Mouse (Mus musculus): ENCODE measurements around the gene Taf8. TPM values are rescaled to one million over a fixed set of nuclear protein-coding genes. Genes with fewer than 3 reads are reported as not detected.

Gene Taf8
- total RNA-seq, 2 experiments from 2014 or later: 36.5 to 67.9 TPM

- no peak for ATAC-seq (replicated peaks; ENCODE audit: low FRiP score, poor library complexity, severe bottlenecking)
Measured at GRCm38 (mm10) chr17:47440359-47440890, 61.7 kb downstream of the Taf8 start.

- ATAC-seq (replicated peaks; ENCODE audit: low FRiP score, poor library complexity, severe bottlenecking): no peak
Measured at GRCm38 (mm10) chr17:47439396-47440028, 62.6 kb downstream of the Taf8 start.

GRCm38 (mm10) chr17:47438611-47439010 lies 63.5 kb downstream of the Taf8 start:
- no peak for ATAC-seq (replicated peaks; ENCODE audit: low FRiP score, poor library complexity, severe bottlenecking)

GRCm38 (mm10) chr17:47436907-47437547 lies 65.1 kb downstream of the Taf8 start, which contains the start of gene 1700001C19Rik:
1700001C19Rik (minus strand) TSS chr17:47437376.
- ATAC-seq (replicated peaks; ENCODE audit: low FRiP score, poor library complexity, severe bottlenecking): no peak

GRCm38 (mm10) chr17:47436156-47436906 lies 65.8 kb downstream of the Taf8 start, which contains the start of gene AI661453:
AI661453 (plus strand) TSS chr17:47436615.
- no peak for ATAC-seq (replicated peaks; ENCODE audit: low FRiP score, poor library complexity, severe bottlenecking)

Other genes starting within 250 kb of the Taf8 start
- 0.96 and 10.0 TPM in 2 replicates for gene Mrps10, start 133.4 kb downstream of the Taf8 start, total RNA-seq (2015; ENCODE audit: low replicate concordance)
- 2.2 and 10.7 TPM in 2 replicates for gene Mrps10, start 133.4 kb downstream of the Taf8 start, total RNA-seq (2017; ENCODE audit: low replicate concordance)
- not detected in 2 replicates for gene Guca1b, start 116.9 kb downstream of the Taf8 start, total RNA-seq (2015; ENCODE audit: low replicate concordance)
- gene Guca1b, start 116.9 kb downstream of the Taf8 start, total RNA-seq (2017; ENCODE audit: low replicate concordance): 0.77 and 1.1 TPM in 2 replicates
- gene Guca1a, start 101.7 kb downstream of the Taf8 start, total RNA-seq (2015; ENCODE audit: low replicate concordance): not detected in 2 replicates
- gene Guca1a, start 101.7 kb downstream of the Taf8 start, total RNA-seq (2017; ENCODE audit: low replicate concordance): not detected in 2 replicates
- gene AI661453, start 65.7 kb downstream of the Taf8 start, total RNA-seq (2015; ENCODE audit: low replicate concordance): 0.63 TPM in 1 of 2 replicates, not detected in the other
- gene AI661453, start 65.7 kb downstream of the Taf8 start, total RNA-seq (2017; ENCODE audit: low replicate concordance): 0.70 TPM in 1 of 2 replicates, not detected in the other
- not detected in 2 replicates for gene 1700001C19Rik, start 64.9 kb downstream of the Taf8 start, total RNA-seq (2015; ENCODE audit: low replicate concordance)
- gene 1700001C19Rik, start 64.9 kb downstream of the Taf8 start, total RNA-seq (2017; ENCODE audit: low replicate concordance): not detected in 2 replicates
- gene Ccnd3, start 2.8 kb upstream of the Taf8 start, total RNA-seq (2015; ENCODE audit: low replicate concordance): 85.3 and 115 TPM in 2 replicates
- gene Ccnd3, start 2.8 kb upstream of the Taf8 start, total RNA-seq (2017; ENCODE audit: low replicate concordance): 64.3 and 65.9 TPM in 2 replicates
- gene Bysl, start 109.2 kb upstream of the Taf8 start, total RNA-seq (2015; ENCODE audit: low replicate concordance): 1.2 and 2.1 TPM in 2 replicates
- 3.2 and 4.3 TPM in 2 replicates for gene Bysl, start 109.2 kb upstream of the Taf8 start, total RNA-seq (2017; ENCODE audit: low replicate concordance)
- 10.4 and 19.9 TPM in 2 replicates for gene Med20, start 109.3 kb upstream of the Taf8 start, total RNA-seq (2015; ENCODE audit: low replicate concordance)
- 48.5 and 68.2 TPM in 2 replicates for gene Med20, start 109.3 kb upstream of the Taf8 start, total RNA-seq (2017; ENCODE audit: low replicate concordance)
- 2.5 and 4.8 TPM in 2 replicates for gene Gm20517, start 109.3 kb upstream of the Taf8 start, total RNA-seq (2015; ENCODE audit: low replicate concordance)
- 6.3 and 16.2 TPM in 2 replicates for gene Gm20517, start 109.3 kb upstream of the Taf8 start, total RNA-seq (2017; ENCODE audit: low replicate concordance)
- 7.3 and 36.5 TPM in 2 replicates for gene Usp49, start 128.4 kb upstream of the Taf8 start, total RNA-seq (2015; ENCODE audit: low replicate concordance)
- 14.8 and 27.6 TPM in 2 replicates for gene Usp49, start 128.4 kb upstream of the Taf8 start, total RNA-seq (2017; ENCODE audit: low replicate concordance)
- gene Tomm6, start 186.1 kb upstream of the Taf8 start, total RNA-seq (2015; ENCODE audit: low replicate concordance): 24.2 and 44.9 TPM in 2 replicates
- gene Tomm6, start 186.1 kb upstream of the Taf8 start, total RNA-seq (2017; ENCODE audit: low replicate concordance): 9.1 and 10.8 TPM in 2 replicates
- not detected in 2 replicates for gene Frs3, start 186.7 kb upstream of the Taf8 start, total RNA-seq (2015; ENCODE audit: low replicate concordance)
- not detected in 2 replicates for gene Frs3, start 186.7 kb upstream of the Taf8 start, total RNA-seq (2017; ENCODE audit: low replicate concordance)
- gene Gm21981, start 192.2 kb upstream of the Taf8 start, total RNA-seq (2015; ENCODE audit: low replicate concordance): not detected in 2 replicates
- not detected in 2 replicates for gene Gm21981, start 192.2 kb upstream of the Taf8 start, total RNA-seq (2017; ENCODE audit: low replicate concordance)
- not detected in 2 replicates for gene Prickle4, start 192.4 kb upstream of the Taf8 start, total RNA-seq (2015; ENCODE audit: low replicate concordance)
- not detected in 2 replicates for gene Prickle4, start 192.4 kb upstream of the Taf8 start, total RNA-seq (2017; ENCODE audit: low replicate concordance)
- gene Pgc, start 224.6 kb upstream of the Taf8 start, total RNA-seq (2015; ENCODE audit: low replicate concordance): not detected in 2 replicates
- not detected in 2 replicates for gene Pgc, start 224.6 kb upstream of the Taf8 start, total RNA-seq (2017; ENCODE audit: low replicate concordance)
- 4.6 and 6.7 TPM in 2 replicates for gene Tfeb, start 234.7 kb upstream of the Taf8 start, total RNA-seq (2015; ENCODE audit: low replicate concordance)
- gene Tfeb, start 234.7 kb upstream of the Taf8 start, total RNA-seq (2017; ENCODE audit: low replicate concordance): 3.8 and 9.4 TPM in 2 replicates

Data from erythroblast, adult 5-6 weeks (primary cell).